Mouse (Mus musculus) ES-E14 (cell line): ENCODE results near the gene Tada1.

ENCODE experiments used
- MAFK ChIP-seq: IDR thresholded peaks from 2 replicates; pipeline ENCODE4 v1.6.1; 2014; ENCODE audit warnings: mild to moderate bottlenecking, low read depth, low read length, inconsistent platforms; ENCODE audit not compliant: insufficient read depth
- ZC3H11A ChIP-seq: IDR thresholded peaks from 2 replicates; pipeline ENCODE4 v1.6.1; 2012; ENCODE audit warnings: low read depth, mild to moderate bottlenecking, inconsistent platforms, low read length, borderline replicate concordance

DNA sequence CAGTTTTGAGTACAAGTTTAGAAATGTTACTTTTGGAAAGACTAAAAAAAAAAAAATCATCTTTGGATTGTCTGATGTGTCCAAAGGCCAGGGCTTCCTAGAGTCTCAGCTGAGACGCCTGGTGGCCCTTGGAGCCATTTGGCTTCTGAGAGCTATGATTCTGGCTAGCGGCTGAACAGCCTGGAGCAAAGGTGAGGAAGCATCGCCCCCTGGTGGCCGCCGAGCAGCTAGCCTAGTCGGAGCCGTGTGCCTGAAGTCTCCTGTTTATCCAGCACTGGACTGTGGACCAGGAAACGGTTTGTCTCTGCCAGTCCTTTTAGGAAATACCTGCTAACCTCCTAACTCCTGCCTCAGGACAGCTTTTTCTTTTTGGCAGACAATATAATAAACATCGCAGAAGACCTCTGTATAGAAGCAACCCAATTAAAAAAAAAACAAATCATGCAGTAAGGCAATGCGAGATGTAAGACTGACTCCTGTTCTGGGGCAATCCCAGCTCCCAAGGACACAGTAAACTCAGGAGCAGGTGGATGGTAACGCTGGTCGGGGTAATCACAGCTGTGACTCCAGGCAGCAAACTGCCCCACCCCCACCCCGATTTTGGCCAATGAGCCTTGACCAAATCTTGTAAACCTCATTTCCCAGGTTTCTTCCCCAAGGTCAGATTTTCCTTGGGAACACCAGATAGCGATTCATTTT, 18.6 kb upstream of the Tada1 start:
- peak; percentile 29; the same call in 1 of the 2 replicates for TF ChIP-seq ZC3H11A
- TF ChIP-seq MAFK: no peak
